In the genomic region with DNA sequence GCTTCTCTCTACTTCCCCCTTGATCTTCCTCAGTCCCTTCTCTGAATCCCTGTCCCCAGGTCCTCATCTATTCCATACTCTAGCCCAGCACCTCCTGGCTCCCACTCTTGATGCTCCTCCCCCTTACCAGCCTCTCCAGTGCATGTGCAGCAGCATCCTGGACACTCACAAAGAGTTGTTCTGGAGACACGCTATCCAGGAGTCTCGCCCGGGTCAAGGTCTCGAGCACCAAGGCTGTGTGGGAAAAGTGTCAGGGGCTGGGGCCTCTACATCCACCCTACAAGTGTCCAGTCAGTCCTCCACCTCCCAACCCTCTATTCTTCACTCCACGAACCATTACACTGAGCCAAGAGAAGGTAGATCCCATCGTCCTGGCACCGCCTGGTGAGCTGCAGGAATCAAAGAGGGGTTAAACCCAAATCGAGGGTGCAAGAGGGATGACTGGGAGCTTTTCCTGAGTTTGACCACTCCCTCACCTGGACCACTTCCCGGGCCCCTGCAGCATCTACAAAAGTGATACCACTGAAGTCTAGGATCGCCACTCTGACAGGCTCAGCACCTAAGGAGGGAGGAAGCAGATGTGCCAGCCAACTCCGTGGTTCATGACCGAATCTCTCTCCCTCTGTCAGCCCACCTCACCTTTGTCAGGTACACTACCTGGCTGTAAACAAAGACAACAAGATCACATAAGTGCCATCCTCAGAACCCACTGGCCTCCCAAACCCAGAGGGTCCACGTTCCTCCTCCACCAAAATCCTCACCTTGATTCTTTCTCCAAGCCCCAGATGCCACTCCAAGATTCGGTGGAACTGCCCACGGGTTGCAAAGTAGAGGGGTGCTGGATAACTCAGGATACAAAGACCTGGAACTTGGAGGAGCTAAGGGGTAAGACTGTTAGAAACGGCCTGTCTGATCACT, we compare ENCODE assay signal across 15 mouse cellular contexts.
"Had no signal": no experiment of that assay in that cellular context is flagged by ENCODE, and none has a peak within 500 bp of the region (broad histone marks: within the 10 kb centered on the region; RNA-seq: fewer than 3 reads in every experiment).

No protein-coding gene starts in this region.

- H3K36me3 ChIP-seq: limb, embryonic 13.5 days; midbrain, embryonic 10.5 days had no signal

- H3K4me2 ChIP-seq: limb, embryonic 13.5 days; lung, embryonic 14.5 days; neural tube, embryonic 15.5 days had no signal

- DNase-seq: kidney, adult 9 months; kidney, postnatal 36 days; left cerebral cortex, postnatal 4 days; lung, embryonic 14.5 days; lung, postnatal 10 days; midbrain, embryonic 14.5 days; right cerebral cortex, adult 18-20 months; spleen, adult 18-20 months; thymus, adult 18-20 months; thymus, postnatal 14 days had no signal

- H3K4me3 ChIP-seq: limb, embryonic 13.5 days; midbrain, embryonic 10.5 days; myocyte; neural tube, embryonic 15.5 days had no signal

- H3K9ac ChIP-seq: limb, embryonic 13.5 days; lung, embryonic 14.5 days; neural tube, embryonic 15.5 days had no signal

- H3K27ac ChIP-seq: kidney, postnatal 0 days; limb, embryonic 13.5 days; midbrain, embryonic 10.5 days; neural tube, embryonic 15.5 days had no signal

- H3K9me3 ChIP-seq: limb, embryonic 13.5 days; midbrain, embryonic 10.5 days; neural tube, embryonic 15.5 days had no signal
